Mouse (Mus musculus) limb, embryonic 14.5 days (tissue): ENCODE measurements around the gene Gpx3. TPM values are rescaled to one million over a fixed set of nuclear protein-coding genes. Genes with fewer than 3 reads are reported as not detected.
A peak's percentile ranks its signal among the peaks of the same experiment; 100 is the strongest.

Experiments
- ATAC-seq: fragments of 200-750 bp; cut with Nextera tagmentation; 2 replicates; pipeline ENCODE4 v1.8.0; 2017; ENCODE audit warnings: low read depth, moderate number of reproducible peaks, moderate TSS enrichment; ENCODE audit not compliant: low FRiP score
- DNase-seq: peaks from one replicate; pipeline ENCODE4 v3.0.0-alpha.2; 2015; ENCODE audit warnings: low spot score
- H3K27ac ChIP-seq: fragments of 300-500 bp; sonication (generic); replicated peaks from 2 replicates; pipeline ENCODE4 v1.5.1; 2014; ENCODE audit warnings: low read depth, mild to moderate bottlenecking, low read length, moderate library complexity, mixed read lengths
- H3K27me3 ChIP-seq: fragments of 300-500 bp; sonication (generic); 2 replicates; pipeline ENCODE4 v1.6.1; 2014; ENCODE audit warnings: low read length, mixed read lengths; ENCODE audit not compliant: control insufficient read depth, insufficient read depth
- H3K36me3 ChIP-seq: fragments of 300-500 bp; sonication (generic); 2 replicates; pipeline ENCODE4 v1.6.1; 2014; ENCODE audit warnings: mild to moderate bottlenecking, low read length, moderate library complexity, mixed read lengths; ENCODE audit not compliant: control insufficient read depth, insufficient read depth
- H3K4me1 ChIP-seq: fragments of 300-500 bp; sonication (generic); 2 replicates; pipeline ENCODE4 v1.6.1; 2014; ENCODE audit warnings: antibody characterized with exemption, low read length, mixed read lengths; ENCODE audit not compliant: control insufficient read depth, insufficient read depth
- H3K4me2 ChIP-seq: fragments of 300-500 bp; sonication (generic); replicated peaks from 2 replicates; pipeline ENCODE4 v1.6.1; 2014; ENCODE audit warnings: low read depth, mild to moderate bottlenecking, low read length, moderate library complexity; ENCODE audit not compliant: severe bottlenecking
- H3K4me3 ChIP-seq: fragments of 300-500 bp; sonication (generic); replicated peaks from 2 replicates; pipeline ENCODE4 v1.5.1; 2014; ENCODE audit warnings: low read length
- H3K9ac ChIP-seq: fragments of 300-500 bp; sonication (generic); 2 replicates; pipeline ENCODE4 v1.6.1; 2014; ENCODE audit warnings: mild to moderate bottlenecking, low read depth, low read length, moderate library complexity; ENCODE audit not compliant: severe bottlenecking
- H3K9me3 ChIP-seq: fragments of 300-500 bp; sonication (generic); 2 replicates; pipeline ENCODE4 v1.6.1; 2016; ENCODE audit warnings: low read length; ENCODE audit not compliant: control insufficient read depth
- POLR2A ChIP-seq: fragments of 200-500 bp; IDR thresholded peaks from 2 replicates; pipeline ENCODE4 v1.8.0; 2012; ENCODE audit warnings: inconsistent platforms, mild to moderate bottlenecking, moderate library complexity, borderline replicate concordance; ENCODE audit not compliant: insufficient read depth, insufficient read length; ENCODE audit errors: extremely low read depth
- WGBS: fragments of 180-500 bp; shearing (Covaris S2); extraction: QIAGEN DNeasy Blood & Tissue Kit; methylation state at CpG from one replicate; pipeline ENCODE4 v1.1.7; 2014; 5-methylcytosine and 5-hydroxymethylcytosine counted together
- polyA plus RNA-seq, 2 experiments: library from polyadenylated mRNA; depleted of rRNA in 1 of 2; stranded (reverse) in 1 of 2; unstranded in 1 of 2; fragments of >200 nt; fragmentation: Nextera tagmentation in 1 of 2; extraction: Ambion mirVana in 1 of 2; gene quantifications; 2 replicates each; pipeline versions ENCODE4 v1.2.1 to v1.2.3; 2012 to 2014

Gpx3 gene
- polyA plus RNA-seq, 2 experiments = 14.5 to 37.3 TPM

- ATAC-seq (no peak; the same call in 1 of the 2 replicates), DNase-seq (no peak)
- WGBS = 2% methylated on average over 5 of the region's 5 CpGs
- H3K4me2 ChIP-seq = peak overlapping the region; percentile 54
- peak overlapping the region; percentile 92 for H3K4me3 ChIP-seq
- H3K27me3 ChIP-seq = no peaks in the 10 kb centered on the region
- peak overlapping the region; percentile 89 for H3K27ac ChIP-seq
- H3K36me3 ChIP-seq = peaks cover 27% of the 10 kb centered on the region
- H3K4me1 ChIP-seq = peaks cover 16% of the 10 kb centered on the region
- H3K9ac ChIP-seq = peak overlapping the region; percentile 98
- H3K9me3 ChIP-seq = no peaks in the 10 kb centered on the region
- no peak for TF ChIP-seq POLR2A
Measured at GRCm38 (mm10) chr11:54867049-54867385, 35.2 kb upstream of the Gpx3 start.

DNA sequence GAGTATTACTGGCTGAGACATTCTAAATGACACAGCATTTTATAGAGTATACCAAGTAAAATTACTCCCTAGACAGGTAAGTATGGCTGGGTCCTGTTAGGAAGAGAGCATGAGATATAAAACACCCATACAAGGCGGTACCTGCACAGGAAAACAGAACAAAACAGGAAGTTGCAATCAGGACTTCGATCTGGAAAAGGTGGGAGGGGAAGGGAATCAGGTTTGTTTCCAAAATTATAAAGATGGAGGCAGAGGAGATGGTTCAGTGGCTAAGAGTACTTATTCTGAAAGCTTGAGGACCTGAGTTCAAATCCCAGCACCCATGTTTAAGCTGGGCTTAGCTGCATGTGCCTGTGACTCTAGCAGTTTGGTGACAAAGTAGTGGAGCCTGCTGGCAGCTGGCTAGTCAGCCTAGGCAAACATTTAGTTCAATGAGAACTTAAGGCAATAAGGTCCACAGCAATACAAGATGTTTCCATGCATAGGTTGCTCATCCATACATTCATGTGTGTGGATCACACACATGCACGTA lies 34.3 kb upstream of the Gpx3 start:
- TF ChIP-seq POLR2A = no peak
- no peak overlapping the region for H3K9ac ChIP-seq
- 83% methylated on average over 3 of the region's 3 CpGs for WGBS

GRCm38 (mm10) chr11:54868445-54868844 lies 33.8 kb upstream of the Gpx3 start:
- Histone ChIP-seq H3K27ac (no peak overlapping the region), H3K27me3 (no peaks in the 10 kb centered on the region), H3K4me2 (no peak overlapping the region), H3K9ac (no peak overlapping the region), H3K4me3 (no peak overlapping the region), H3K36me3 (peaks cover 41% of the 10 kb centered on the region), H3K9me3 (no peaks in the 10 kb centered on the region), H3K4me1 (peaks cover 16% of the 10 kb centered on the region)
- TF ChIP-seq POLR2A = no peak
- no peak for DNase-seq
- ATAC-seq = no peak
- 76% methylated on average over 2 of the region's 2 CpGs for WGBS

More for the DNA sequence above, 34.3 kb upstream of the Gpx3 start:
- Histone ChIP-seq H3K9me3 (no peaks in the 10 kb centered on the region), H3K27ac (no peak overlapping the region), H3K4me3 (peak overlapping the region; percentile 92; the same call in 1 of the 2 replicates), H3K4me1 (peaks cover 16% of the 10 kb centered on the region), H3K27me3 (no peaks in the 10 kb centered on the region), H3K36me3 (peaks cover 37% of the 10 kb centered on the region), H3K4me2 (peak overlapping the region; percentile 54; the same call in 1 of the 2 replicates)
- no peak for ATAC-seq
- no peak for DNase-seq

GRCm38 (mm10) chr11:54869318-54869717 lies 32.9 kb upstream of the Gpx3 start:
- DNase-seq = no peak
- WGBS = 81% methylated on average over 3 of the region's 3 CpGs
- no peak for ATAC-seq

DNA sequence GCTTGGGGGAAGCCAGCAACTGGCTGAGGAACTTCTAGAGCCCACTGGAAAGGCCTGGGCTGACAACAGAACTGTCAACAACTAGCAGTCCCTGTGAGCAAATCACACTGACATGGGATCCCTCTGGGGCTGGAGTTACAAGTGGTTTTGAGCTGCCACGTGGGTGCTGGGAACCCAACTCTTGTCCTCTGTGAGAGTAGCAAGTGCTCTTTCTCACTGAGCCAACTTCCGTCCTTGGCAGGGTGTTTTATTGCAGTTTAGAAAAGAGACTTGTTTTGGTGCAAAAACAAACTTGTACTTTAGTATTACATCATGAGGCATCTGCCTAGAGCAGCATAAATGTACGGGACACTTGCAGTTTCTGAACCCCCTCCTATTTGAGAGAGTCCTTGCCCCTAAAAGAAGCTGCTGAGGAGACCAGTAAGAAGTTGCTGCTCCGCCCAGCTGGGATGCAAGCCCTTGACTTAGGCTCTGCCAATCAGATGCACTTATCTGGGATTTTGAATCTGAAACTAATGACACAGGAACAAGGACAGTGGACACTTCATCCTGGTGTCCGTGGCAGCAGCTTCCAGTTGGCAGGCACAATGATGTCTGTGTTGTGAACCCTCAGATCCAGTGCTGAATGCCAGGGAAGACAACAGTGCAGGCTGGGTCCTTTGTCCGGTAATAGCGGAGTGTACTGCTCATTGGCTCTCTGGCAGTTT lies 30.3 kb upstream of the Gpx3 start:
- WGBS = 78% methylated on average over 7 of the region's 7 CpGs
- H3K27ac ChIP-seq = no peak overlapping the region
- H3K4me2 ChIP-seq = no peak overlapping the region
- no peaks in the 10 kb centered on the region for H3K27me3 ChIP-seq
- DNase-seq (no peak), ATAC-seq (no peak)
- no peak for TF ChIP-seq POLR2A
- peaks cover 12% of the 10 kb centered on the region for H3K4me1 ChIP-seq
- H3K9ac ChIP-seq = no peak overlapping the region
- no peak overlapping the region for H3K4me3 ChIP-seq
- H3K36me3 ChIP-seq = peaks cover 51% of the 10 kb centered on the region
- H3K9me3 ChIP-seq = no peaks in the 10 kb centered on the region

More at GRCm38 (mm10) chr11:54869318-54869717, 32.9 kb upstream of the Gpx3 start:
- no peak for TF ChIP-seq POLR2A
- H3K27me3 ChIP-seq = no peaks in the 10 kb centered on the region
- H3K4me1 ChIP-seq = peaks cover 16% of the 10 kb centered on the region
- H3K36me3 ChIP-seq = peaks cover 49% of the 10 kb centered on the region
- H3K27ac ChIP-seq = no peak overlapping the region
- no peak overlapping the region for H3K9ac ChIP-seq
- H3K4me2 ChIP-seq = no peak overlapping the region
- no peak overlapping the region for H3K4me3 ChIP-seq
- H3K9me3 ChIP-seq = no peaks in the 10 kb centered on the region
